Mouse (Mus musculus): ENCODE measurements around the gene Gm27021.

The Gm27021 gene

GRCm38 (mm10) chr8:120563348-120563724, 104.5 kb downstream of the Gm27021 start:
- DNase-seq: peak; percentile 61

- DNase-seq: peak; percentile 47
Measured at GRCm38 (mm10) chr8:120562680-120563347, 105.1 kb downstream of the Gm27021 start.

- DNase-seq: peak; percentile 67
Measured at GRCm38 (mm10) chr8:120561539-120562435, 106.1 kb downstream of the Gm27021 start.

GRCm38 (mm10) chr8:120560535-120560934, 107.3 kb downstream of the Gm27021 start:
- DNase-seq: no peak

- no peak for DNase-seq
Measured at GRCm38 (mm10) chr8:120559654-120560053, 108.2 kb downstream of the Gm27021 start.

Data from cerebellum, adult 9-11 months (tissue).